Mouse (Mus musculus) limb, embryonic 14.5 days (tissue): ENCODE measurements around the gene Unc119b. TPM values are rescaled to one million over a fixed set of nuclear protein-coding genes. Genes with fewer than 3 reads are reported as not detected.
A peak's percentile ranks its signal among the peaks of the same experiment; 100 is the strongest.
"Not testable (repeated sequence)": the region's sequence is repeated elsewhere in the genome, so short reads cannot be mapped to it uniquely, and the experiment has no call there.

ENCODE experiments used
- ATAC-seq: fragments of 200-750 bp; cut with Nextera tagmentation; 2 replicates; pipeline ENCODE4 v1.8.0; 2017; ENCODE audit warnings: low read depth, moderate number of reproducible peaks, moderate TSS enrichment; ENCODE audit not compliant: low FRiP score
- DNase-seq: peaks from one replicate; pipeline ENCODE4 v3.0.0-alpha.2; 2015; ENCODE audit warnings: low spot score
- H3K27ac ChIP-seq: fragments of 300-500 bp; sonication (generic); replicated peaks from 2 replicates; pipeline ENCODE4 v1.5.1; 2014; ENCODE audit warnings: low read depth, mild to moderate bottlenecking, low read length, moderate library complexity, mixed read lengths
- H3K27me3 ChIP-seq: fragments of 300-500 bp; sonication (generic); 2 replicates; pipeline ENCODE4 v1.6.1; 2014; ENCODE audit warnings: low read length, mixed read lengths; ENCODE audit not compliant: control insufficient read depth, insufficient read depth
- H3K36me3 ChIP-seq: fragments of 300-500 bp; sonication (generic); 2 replicates; pipeline ENCODE4 v1.6.1; 2014; ENCODE audit warnings: mild to moderate bottlenecking, low read length, moderate library complexity, mixed read lengths; ENCODE audit not compliant: control insufficient read depth, insufficient read depth
- H3K4me1 ChIP-seq: fragments of 300-500 bp; sonication (generic); 2 replicates; pipeline ENCODE4 v1.6.1; 2014; ENCODE audit warnings: antibody characterized with exemption, low read length, mixed read lengths; ENCODE audit not compliant: control insufficient read depth, insufficient read depth
- H3K4me2 ChIP-seq: fragments of 300-500 bp; sonication (generic); replicated peaks from 2 replicates; pipeline ENCODE4 v1.6.1; 2014; ENCODE audit warnings: low read depth, mild to moderate bottlenecking, low read length, moderate library complexity; ENCODE audit not compliant: severe bottlenecking
- H3K4me3 ChIP-seq: fragments of 300-500 bp; sonication (generic); replicated peaks from 2 replicates; pipeline ENCODE4 v1.5.1; 2014; ENCODE audit warnings: low read length
- H3K9ac ChIP-seq: fragments of 300-500 bp; sonication (generic); 2 replicates; pipeline ENCODE4 v1.6.1; 2014; ENCODE audit warnings: mild to moderate bottlenecking, low read depth, low read length, moderate library complexity; ENCODE audit not compliant: severe bottlenecking
- H3K9me3 ChIP-seq: fragments of 300-500 bp; sonication (generic); 2 replicates; pipeline ENCODE4 v1.6.1; 2016; ENCODE audit warnings: low read length; ENCODE audit not compliant: control insufficient read depth
- POLR2A ChIP-seq: fragments of 200-500 bp; IDR thresholded peaks from 2 replicates; pipeline ENCODE4 v1.8.0; 2012; ENCODE audit warnings: inconsistent platforms, mild to moderate bottlenecking, moderate library complexity, borderline replicate concordance; ENCODE audit not compliant: insufficient read depth, insufficient read length; ENCODE audit errors: extremely low read depth
- WGBS: fragments of 180-500 bp; shearing (Covaris S2); extraction: QIAGEN DNeasy Blood & Tissue Kit; methylation state at CpG from one replicate; pipeline ENCODE4 v1.1.7; 2014; 5-methylcytosine and 5-hydroxymethylcytosine counted together
- polyA plus RNA-seq, 2 experiments: library from polyadenylated mRNA; depleted of rRNA in 1 of 2; stranded (reverse) in 1 of 2; unstranded in 1 of 2; fragments of >200 nt; fragmentation: Nextera tagmentation in 1 of 2; extraction: Ambion mirVana in 1 of 2; gene quantifications; 2 replicates each; pipeline versions ENCODE4 v1.2.1 to v1.2.3; 2012 to 2014

Unc119b gene
- polyA plus RNA-seq, 2 experiments, result 38.4 to 44.3 TPM

DNA sequence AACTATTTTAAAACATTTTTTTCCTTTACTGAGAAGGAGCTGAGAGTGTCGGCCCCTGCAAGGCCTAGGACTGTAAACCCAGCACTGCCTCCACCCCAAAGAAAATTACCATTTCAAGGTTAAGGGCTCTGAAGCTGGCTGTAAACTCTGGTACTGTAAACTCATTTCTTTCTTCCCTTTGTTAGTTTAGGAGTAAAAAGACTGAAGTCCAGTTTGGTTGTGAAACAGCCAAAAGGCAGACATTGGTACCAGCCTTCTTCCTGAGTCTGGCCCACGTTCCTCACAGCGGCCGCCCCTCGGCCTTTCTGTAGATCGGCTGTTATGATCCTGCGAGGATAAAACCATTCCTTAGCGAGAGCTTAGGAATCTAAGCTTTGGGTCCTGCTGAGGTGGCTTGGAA lies 20.3 kb downstream of the Unc119b start:
- Histone ChIP-seq H3K27me3 (no peaks in the 10 kb centered on the region), H3K4me1 (no peaks in the 10 kb centered on the region), H3K4me2 (no peak overlapping the region), H3K27ac (no peak overlapping the region), H3K36me3 (peaks cover 50% of the 10 kb centered on the region), H3K9me3 (no peaks in the 10 kb centered on the region), H3K9ac (no peak overlapping the region), H3K4me3 (no peak overlapping the region)
- DNase-seq (no peak), ATAC-seq (no peak)
- WGBS, result 94% methylated on average over 8 of the region's 8 CpGs
- no peak for TF ChIP-seq POLR2A

DNA sequence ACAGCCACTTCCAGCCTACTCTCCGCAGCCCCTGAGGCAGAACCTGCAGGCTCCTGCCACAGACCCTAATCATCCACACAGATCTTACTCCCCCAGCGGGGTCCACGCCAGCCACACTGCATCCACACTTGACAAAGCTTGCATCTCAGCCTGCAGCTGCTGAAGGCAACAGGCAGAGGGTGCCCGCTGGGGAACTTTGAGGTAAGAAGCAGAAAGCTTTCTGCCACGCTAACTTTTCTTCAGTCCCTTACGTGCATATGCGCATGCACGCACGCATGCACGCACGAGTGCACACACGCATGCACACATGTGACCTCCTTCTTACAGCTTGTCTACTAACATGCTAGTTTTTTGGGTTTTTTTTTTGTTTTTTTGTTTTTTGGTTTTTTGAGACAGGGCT lies 21.5 kb downstream of the Unc119b start:
- WGBS, result 93% methylated on average over 12 of the region's 12 CpGs
- no peak for DNase-seq
- Histone ChIP-seq H3K9ac (no peak overlapping the region), H3K9me3 (no peaks in the 10 kb centered on the region), H3K27me3 (no peaks in the 10 kb centered on the region), H3K4me3 (no peak overlapping the region), H3K36me3 (peaks cover 50% of the 10 kb centered on the region), H3K4me1 (no peaks in the 10 kb centered on the region), H3K4me2 (no peak overlapping the region), H3K27ac (no peak overlapping the region)
- no peak for ATAC-seq
- TF ChIP-seq POLR2A, result no peak

DNA sequence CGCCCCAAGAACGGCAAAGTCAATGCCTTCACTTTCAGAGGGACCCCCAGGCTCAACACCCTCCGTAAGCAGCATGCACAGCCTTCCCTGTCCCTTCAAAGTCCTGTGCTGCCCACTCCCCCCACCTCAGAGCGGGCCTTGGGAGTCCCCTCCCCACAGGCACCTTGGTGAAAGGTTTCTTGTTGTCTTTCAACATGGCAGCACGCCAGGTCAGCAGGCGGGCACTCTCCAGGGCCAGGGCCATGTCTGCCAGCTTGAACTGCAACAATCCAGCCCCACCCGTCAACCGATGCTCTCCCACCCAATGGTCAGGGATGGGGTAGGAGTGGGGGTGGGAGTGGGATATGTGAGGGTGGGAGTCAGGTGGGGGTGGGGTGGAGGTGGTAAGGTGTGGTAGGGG lies 23.6 kb downstream of the Unc119b start:
- TF ChIP-seq POLR2A, result no peak
- ATAC-seq (no peak), DNase-seq (no peak)
- H3K4me2 ChIP-seq, result no peak overlapping the region
- no peak overlapping the region for H3K9ac ChIP-seq
- H3K36me3 ChIP-seq, result peaks cover 43% of the 10 kb centered on the region
- no peak overlapping the region for H3K27ac ChIP-seq
- 78% methylated on average over 6 of the region's 8 CpGs for WGBS
- no peaks in the 10 kb centered on the region for H3K9me3 ChIP-seq
- no peak overlapping the region for H3K4me3 ChIP-seq
- no peaks in the 10 kb centered on the region for H3K4me1 ChIP-seq
- no peaks in the 10 kb centered on the region for H3K27me3 ChIP-seq

DNA sequence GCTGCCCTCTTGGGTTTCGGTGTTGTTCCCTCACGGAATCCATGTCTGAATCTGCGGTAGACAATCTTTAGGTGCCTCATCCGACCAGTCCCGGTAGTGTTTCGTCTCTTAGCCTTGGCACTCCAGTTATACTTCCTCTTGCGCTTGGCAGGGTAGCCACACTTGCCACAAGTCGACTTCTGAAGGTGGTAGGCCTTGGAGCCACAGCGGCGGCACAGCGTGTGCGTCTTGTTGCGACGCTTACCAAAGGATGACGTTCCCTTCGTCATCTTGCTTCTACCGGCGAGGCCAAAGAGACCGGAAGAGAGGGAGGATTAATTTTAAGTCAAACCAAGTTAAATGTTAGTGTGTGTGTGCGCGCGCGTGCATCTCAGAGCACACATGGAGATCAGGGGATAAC lies 31.5 kb downstream of the Unc119b start:
- 97% methylated on average over 23 of the region's 23 CpGs for WGBS
- DNase-seq, H3K9ac ChIP-seq, H3K4me2 ChIP-seq, H3K27ac ChIP-seq, H3K4me1 ChIP-seq, H3K27me3 ChIP-seq, H3K9me3 ChIP-seq, ATAC-seq, H3K4me3 ChIP-seq: not testable (repeated sequence)
- peaks cover 34% of the 10 kb centered on the region for H3K36me3 ChIP-seq

DNA sequence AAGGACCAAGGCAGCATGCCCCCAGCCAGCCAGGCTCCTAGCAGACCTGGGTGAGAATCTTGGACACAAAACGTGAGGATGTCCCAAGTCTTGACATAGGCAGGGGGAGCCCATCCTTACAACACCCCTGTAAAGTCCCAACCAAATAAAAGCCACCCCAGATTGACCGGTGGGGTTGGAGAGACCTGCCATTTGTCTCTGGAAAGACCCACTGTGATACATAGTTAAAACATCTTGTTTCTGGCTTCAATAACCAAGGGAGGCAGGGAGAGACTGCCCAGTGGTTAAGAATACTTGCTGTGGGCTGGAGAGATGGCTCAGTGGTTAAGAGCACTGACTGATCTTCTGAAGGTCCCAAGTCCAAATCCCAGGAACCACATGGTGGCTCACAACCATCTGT lies 32.5 kb downstream of the Unc119b start:
- Histone ChIP-seq H3K4me1 (no peaks in the 10 kb centered on the region), H3K9me3 (no peaks in the 10 kb centered on the region), H3K9ac (no peak overlapping the region), H3K27me3 (no peaks in the 10 kb centered on the region), H3K4me2 (no peak overlapping the region), H3K36me3 (peaks cover 39% of the 10 kb centered on the region), H3K4me3 (no peak overlapping the region), H3K27ac (no peak overlapping the region)
- ATAC-seq (no peak), DNase-seq (no peak)
- no peak for TF ChIP-seq POLR2A
- WGBS, result 83% methylated on average over 2 of the region's 2 CpGs

DNA sequence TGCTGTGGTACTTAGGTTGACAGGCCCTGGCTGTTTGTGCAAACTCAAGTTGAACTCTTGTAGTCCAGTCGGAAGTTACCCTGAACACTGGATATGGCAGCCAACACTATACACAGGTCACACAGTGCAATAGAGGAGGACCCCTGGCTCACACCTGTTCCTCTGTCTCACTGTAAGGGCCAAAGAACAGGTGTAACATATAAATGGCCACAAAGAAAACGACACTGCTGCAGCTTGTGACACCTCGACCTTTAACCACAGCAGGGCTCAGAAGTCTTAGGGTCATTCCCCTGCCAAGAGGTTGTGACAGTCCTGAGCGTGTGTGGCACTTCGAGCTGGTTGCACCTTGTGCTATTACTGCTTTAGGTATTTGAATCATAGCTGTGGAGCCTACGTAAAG lies 34.3 kb downstream of the Unc119b start:
- Histone ChIP-seq H3K4me1 (no peaks in the 10 kb centered on the region), H3K27ac (no peak overlapping the region), H3K9ac (no peak overlapping the region), H3K27me3 (no peaks in the 10 kb centered on the region), H3K4me2 (no peak overlapping the region), H3K4me3 (no peak overlapping the region), H3K9me3 (no peaks in the 10 kb centered on the region), H3K36me3 (peaks cover 56% of the 10 kb centered on the region)
- DNase-seq (no peak), ATAC-seq (peak; percentile 21; the same call in 1 of the 2 replicates)
- 77% methylated on average over 6 of the region's 6 CpGs for WGBS
- TF ChIP-seq POLR2A, result no peak
